Mouse (Mus musculus): ENCODE measurements around the gene Lgr6. TPM values are rescaled to one million over a fixed set of nuclear protein-coding genes. Genes with fewer than 3 reads are reported as not detected.

Lgr6 gene
- polyA plus RNA-seq, 1 experiment: 0.16 TPM

- TF ChIP-seq GATA1 (IDR thresholded peaks at IDR 0.05; ENCODE audit: low read length): no peak
Observed at GRCm38 (mm10) chr1:135061300-135061699, 43.8 kb downstream of the Lgr6 start.

- no peak for TF ChIP-seq GATA1 (IDR thresholded peaks at IDR 0.05; ENCODE audit: low read length)
Observed at GRCm38 (mm10) chr1:135060174-135060573, 44.9 kb downstream of the Lgr6 start.

- TF ChIP-seq GATA1 (IDR thresholded peaks at IDR 0.05; ENCODE audit: low read length): no peak
Observed at GRCm38 (mm10) chr1:135056901-135057300, 48.2 kb downstream of the Lgr6 start.

- TF ChIP-seq GATA1 (IDR thresholded peaks at IDR 0.05; ENCODE audit: low read length): no peak
Observed at GRCm38 (mm10) chr1:135054121-135054520, 51.0 kb downstream of the Lgr6 start.

GRCm38 (mm10) chr1:135044439-135044838 lies 60.6 kb downstream of the Lgr6 start:
- no peak for TF ChIP-seq GATA1 (IDR thresholded peaks at IDR 0.05; ENCODE audit: low read length)

DNA sequence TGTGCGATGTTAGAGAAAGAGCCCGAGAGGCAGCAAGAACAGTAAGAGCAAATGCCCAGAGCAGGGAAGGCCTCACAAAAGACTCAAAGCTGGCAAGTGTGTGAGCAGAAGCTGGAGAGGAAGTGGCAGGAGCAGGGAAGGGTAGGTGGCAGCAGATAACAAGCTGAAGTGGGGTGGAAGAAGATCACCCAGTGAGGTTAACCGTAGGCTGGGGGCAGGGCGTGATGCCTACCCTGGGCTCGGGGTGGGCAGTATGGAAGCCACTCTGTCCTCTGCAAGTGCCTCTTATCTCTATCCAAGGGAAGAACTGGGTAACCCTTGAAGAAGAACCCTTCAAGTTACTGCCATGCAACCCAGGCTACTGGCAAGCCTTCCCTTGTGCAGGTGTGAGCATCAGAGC lies 68.8 kb downstream of the Lgr6 start:
- no peak for TF ChIP-seq GATA1 (IDR thresholded peaks at IDR 0.05; ENCODE audit: low read length)

DNA sequence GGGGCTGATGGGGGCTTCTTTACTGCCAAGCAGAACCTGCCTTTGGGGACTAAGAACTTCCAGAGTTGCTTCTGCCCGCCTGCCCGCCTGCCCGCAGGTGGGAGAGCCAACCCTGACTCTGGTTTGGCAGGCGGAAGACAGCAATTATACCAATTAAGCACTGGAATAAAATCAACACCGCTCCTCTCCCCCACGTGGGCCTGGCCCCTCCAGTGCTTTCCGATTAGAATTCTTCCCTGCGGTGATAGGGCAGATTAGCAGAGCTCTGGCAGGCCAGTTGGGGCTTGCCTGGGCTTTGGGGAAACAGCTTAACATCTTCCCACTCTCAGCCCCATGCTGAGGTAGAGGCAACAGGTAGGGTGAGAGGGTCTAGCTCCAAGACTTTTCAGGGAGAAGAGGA lies 72.4 kb downstream of the Lgr6 start:
- no peak for TF ChIP-seq GATA1 (IDR thresholded peaks at IDR 0.05; ENCODE audit: low read length)

DNA sequence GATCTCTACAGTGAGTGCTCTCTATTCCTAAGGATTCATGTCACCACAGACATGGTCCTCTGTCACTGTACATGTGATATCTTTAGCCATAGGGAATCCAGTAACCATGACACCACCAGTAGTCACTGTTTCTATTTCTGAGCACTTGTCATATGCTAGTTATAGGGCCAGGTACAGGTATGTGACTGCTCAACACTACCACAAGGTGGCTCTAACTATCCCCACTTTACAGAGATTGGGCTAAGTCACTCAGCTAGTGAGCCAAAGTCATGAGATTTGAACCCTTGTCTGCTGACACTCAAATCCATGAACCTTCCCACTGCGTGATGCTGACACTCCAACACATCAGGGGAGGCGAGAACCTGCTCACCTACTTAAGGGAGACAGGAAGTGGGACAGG lies 75.0 kb downstream of the Lgr6 start:
- no peak for TF ChIP-seq GATA1 (IDR thresholded peaks at IDR 0.05; ENCODE audit: low read length)

DNA sequence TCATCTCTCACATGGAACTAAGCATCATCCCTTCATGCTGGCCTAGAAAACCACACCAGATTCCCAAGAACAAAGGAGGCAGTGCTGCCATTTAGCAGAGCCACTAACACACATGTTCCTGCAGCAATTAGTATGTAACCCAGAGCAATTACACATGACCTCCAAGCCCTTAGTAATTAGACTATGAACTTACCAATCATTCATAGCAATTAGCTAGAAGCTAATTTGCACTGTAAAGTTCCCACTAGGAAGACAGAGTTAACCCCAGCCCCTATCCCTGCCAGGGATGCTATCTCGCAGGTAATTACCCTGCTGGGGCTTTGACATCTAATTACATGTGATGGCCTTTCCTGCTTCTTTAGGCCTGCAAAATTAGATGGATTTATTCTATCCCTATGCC lies 78.8 kb downstream of the Lgr6 start:
- no peak for TF ChIP-seq GATA1 (IDR thresholded peaks at IDR 0.05; ENCODE audit: low read length)

DNA sequence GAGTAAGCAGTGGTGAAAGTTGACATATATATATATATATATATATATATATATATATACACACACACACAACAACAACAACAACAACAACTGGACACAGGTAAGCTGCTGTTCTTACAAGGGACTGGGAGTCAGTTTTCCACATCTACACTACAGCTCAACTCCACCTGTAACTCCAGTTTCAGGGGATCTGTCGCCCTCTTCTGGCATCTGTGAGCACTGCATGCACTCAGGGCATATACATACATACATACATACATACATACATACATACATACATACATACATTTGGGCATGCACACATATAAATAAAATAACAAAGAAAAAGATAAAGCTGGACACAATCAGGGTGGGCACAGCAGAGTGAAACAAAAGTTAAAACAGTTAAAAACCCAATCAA lies 81.5 kb downstream of the Lgr6 start:
- no peak for TF ChIP-seq GATA1 (IDR thresholded peaks at IDR 0.05; ENCODE audit: low read length)

DNA sequence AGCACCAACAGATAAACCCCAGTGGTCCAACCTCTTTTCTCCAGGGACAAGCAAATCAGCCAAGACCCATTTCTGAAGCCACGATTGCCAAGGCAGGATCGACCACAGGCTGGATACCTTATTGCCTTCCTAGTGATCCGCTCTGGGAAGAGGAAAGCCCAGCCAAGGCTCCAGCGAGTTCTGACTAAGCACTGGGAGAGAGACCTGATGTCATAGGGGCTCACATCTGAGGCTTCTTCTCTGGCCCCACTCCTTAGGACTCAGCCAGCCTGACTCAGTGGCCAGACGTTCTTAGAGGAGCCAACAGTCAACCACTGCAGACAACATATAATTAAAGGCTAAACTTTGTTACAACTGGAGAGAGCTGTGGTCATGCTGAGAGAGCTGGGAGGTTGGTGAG lies 83.1 kb downstream of the Lgr6 start:
- no peak for TF ChIP-seq GATA1 (IDR thresholded peaks at IDR 0.05; ENCODE audit: low read length)

GRCm38 (mm10) chr1:135020970-135021369 lies 84.1 kb downstream of the Lgr6 start:
- no peak for TF ChIP-seq GATA1 (IDR thresholded peaks at IDR 0.05; ENCODE audit: low read length)

- no peak for TF ChIP-seq GATA1 (IDR thresholded peaks at IDR 0.05; ENCODE audit: low read length)
Observed at GRCm38 (mm10) chr1:135020281-135020940, 84.7 kb downstream of the Lgr6 start.

- TF ChIP-seq GATA1 (IDR thresholded peaks at IDR 0.05; ENCODE audit: low read length): no peak
Observed at GRCm38 (mm10) chr1:135019775-135020167, 85.3 kb downstream of the Lgr6 start.

- no peak for TF ChIP-seq GATA1 (IDR thresholded peaks at IDR 0.05; ENCODE audit: low read length)
Observed at GRCm38 (mm10) chr1:135019087-135019774, 85.8 kb downstream of the Lgr6 start.

DNA sequence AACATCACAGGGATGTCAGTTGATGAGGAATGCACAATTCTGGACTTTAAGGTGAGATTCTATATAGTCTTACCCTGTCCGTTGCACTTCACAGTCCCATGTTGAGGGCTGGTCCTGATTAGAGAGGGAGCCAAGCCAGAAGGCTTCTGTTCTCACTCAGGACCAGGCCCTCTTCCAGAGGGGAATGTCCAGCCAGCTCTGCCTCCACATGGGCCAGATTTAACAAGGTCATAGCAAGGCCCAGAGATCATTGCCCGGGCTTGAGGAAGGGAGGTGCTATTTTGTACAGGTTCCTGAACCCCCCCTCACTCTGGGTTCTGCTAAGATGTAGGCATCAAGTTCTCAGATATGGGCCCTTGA lies 87.4 kb downstream of the Lgr6 start:
- no peak for TF ChIP-seq GATA1 (IDR thresholded peaks at IDR 0.05; ENCODE audit: low read length)

DNA sequence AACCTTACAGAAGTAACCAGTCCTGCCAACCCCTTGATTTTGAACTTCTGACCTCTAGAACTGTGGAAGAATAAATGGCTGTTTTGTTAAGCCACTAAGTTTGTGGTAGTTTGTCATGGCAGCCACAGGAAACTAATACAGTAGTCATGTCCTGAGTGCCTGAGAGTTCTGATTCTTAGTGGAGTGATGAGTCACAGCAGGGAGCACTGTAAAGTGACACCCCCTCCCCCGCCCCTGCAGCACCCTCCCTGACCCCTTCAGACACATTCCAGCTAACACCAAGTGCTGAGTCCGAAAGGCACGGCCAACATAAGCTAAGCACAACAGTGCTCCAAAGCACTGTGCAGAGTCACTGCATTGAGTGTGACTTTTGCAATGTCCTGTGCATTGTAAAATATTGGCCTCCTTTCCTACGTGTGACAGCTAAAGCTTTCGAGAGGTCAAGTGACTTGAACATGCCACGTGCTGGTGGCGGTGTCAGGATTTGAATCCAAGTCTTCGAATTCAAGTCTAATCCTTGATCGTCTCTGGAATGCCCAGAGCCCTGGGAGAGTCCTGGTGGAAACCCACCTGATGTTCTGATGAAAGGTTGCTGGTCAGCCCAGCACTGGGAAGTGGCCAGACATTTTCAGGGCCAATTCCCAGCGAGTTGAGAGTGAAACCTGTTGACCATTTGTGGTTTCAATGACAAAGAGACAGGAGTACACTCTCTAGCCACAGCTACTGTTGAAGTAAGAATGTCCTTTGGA lies 88.0 kb downstream of the Lgr6 start:
- TF ChIP-seq GATA1 (IDR thresholded peaks at IDR 0.05; ENCODE audit: low read length): no peak

All from G1E-ER4 (cell line).